Mouse (Mus musculus): Measurements from ENCODE around the gene Cacna1c.
A peak's percentile ranks its signal among the peaks of the same experiment; 100 is the strongest.

Cacna1c gene

DNA sequence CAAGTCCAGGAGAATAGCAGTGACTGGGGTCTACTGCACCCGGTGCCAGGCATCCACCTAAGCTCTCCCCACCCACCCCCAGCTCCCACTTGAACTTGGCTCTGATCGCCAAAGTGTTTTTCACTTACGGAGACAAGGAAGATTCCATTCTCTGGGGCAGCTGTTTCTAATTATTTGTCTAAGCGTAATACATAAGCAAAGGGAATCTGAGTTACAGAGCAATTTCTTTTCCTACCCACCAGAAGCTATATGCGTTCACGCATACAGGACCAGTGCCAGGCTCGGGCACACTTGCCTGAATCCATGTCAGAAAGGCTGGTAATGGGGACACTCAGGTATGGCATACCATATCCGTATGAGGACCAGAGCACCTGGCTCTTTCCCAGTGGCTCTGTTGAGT, 248.9 kb downstream of the Cacna1c start:
- DNase-seq: no peak

DNA sequence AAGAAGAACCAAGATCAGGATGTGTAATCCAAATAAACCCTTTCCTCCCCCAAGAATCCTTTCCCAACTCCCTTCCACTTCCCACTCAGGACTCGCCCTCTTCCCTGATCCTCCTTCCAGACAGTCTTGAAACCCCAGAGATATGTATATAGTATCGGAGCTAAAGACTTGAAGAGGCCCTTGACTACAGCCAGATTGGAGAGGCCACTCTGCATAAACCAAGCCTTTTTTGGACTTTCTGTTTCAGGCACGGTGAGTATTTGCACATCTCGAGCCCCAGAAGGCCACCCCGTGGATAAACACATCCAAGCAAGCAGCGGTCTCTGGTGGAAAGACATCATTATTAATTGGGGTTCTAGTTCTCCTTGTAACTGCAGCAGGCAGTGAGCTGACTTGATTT, 249.6 kb downstream of the Cacna1c start:
- DNase-seq: no peak

DNA sequence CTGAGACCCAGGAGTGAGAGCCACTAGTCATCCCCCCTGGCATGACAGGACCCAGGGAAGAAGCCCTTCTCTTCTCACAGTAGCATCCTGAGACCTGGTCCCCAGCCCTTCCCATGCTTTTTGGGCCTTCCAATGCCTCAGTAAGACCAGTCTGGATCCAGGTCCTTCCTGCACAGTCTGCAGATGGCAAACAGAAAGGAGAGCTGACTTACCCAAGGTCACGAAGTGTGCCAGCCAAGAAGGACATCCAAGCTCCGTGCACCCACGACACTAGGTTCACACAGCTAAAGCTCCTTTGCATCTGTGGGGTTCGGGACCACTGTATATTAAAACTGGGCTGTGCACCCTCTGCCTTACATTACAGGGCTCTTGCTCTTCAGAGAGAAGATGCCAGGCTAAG, 252.1 kb downstream of the Cacna1c start:
- DNase-seq: no peak

DNA sequence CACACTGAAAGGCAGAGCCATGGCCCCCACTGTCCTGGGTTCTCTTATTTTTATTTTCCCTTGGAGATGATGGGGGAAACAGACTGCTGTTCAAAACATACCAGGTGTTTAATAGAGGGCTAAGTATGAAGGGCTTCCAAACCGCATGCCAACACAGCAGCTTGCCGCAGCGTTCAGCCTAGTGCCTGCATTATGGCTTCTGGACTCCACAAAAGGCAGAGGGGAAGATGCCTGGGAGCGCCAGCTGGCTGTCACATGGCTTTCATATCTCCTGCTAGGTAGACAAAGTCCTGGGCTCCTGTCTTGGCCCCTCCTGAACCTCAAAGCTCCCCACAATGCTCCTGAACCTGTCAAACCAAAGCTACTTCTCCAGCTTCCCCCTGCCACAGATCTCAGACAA, 254.4 kb downstream of the Cacna1c start:
- DNase-seq: no peak

DNA sequence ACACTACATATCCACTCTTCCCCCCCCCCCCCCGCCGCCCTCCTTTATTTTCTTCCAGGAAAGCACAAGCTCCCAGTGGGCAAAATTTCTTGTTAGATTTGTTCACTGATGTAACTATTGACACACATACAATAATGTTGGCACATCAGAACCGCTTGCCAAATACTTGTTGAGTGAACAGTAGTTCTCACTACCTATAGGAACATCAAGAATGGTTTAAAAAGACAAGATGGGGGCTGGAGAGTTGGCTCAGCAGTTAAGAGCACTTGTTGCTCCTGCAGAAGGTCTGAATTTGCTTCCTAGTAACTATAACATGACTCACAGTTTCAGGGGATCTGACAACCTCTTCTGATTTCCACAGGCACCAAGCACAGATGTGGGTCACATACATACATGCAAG, 255.2 kb downstream of the Cacna1c start:
- DNase-seq: no peak

DNA sequence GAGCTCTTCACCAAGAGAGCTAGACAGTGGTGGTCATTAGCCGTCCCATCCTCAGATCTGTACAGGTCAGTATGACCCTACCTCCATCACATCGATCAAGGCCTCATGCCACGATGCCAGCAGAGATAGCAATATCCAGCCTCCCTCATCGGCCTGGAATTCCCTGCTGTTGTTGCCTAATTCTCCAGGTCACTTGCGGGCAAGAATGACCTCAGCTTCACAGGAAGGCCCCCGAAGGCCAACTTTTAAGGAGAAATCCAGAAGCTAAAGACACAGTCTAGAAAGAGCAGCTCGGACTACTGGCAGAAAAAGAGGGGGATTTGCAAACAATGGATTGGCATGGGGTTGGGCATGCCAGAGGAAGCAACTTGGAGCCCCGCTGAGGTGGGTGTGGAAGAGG, 256.6 kb downstream of the Cacna1c start:
- no peak for DNase-seq

DNA sequence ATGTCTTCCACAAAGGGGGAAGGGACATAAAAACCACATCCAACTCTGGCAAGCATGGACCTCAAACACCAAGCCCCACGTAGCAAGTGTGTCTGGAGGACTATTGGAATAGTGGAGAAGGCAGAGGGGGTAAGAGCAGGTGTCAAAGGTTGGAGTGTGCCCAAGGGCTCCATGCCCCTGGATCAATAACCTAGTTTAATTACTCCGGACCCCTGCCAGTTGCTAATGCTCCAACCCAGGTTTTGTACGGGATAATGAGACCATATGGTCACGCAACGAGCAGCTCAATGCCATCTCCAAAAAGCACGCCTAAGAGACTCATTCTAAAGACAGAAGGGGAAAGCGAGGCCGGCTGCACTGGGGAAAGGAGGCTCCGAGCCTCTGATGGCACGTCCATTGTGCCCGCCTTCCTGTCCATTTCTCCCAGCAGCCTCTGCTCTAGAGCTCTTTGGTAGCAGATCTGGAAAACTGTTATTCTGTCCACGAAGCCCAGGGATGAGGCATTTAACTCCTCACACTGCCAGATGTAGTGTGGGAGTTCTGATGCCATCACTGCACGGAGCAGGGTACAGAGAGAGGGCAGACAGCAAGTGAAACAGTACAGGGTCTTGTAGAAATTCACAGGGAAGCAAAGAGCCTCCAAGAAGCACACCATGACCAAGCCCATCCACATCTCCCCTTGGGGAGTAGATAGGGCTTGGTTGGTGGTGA, 257.7 kb downstream of the Cacna1c start:
- DNase-seq: no peak

DNA sequence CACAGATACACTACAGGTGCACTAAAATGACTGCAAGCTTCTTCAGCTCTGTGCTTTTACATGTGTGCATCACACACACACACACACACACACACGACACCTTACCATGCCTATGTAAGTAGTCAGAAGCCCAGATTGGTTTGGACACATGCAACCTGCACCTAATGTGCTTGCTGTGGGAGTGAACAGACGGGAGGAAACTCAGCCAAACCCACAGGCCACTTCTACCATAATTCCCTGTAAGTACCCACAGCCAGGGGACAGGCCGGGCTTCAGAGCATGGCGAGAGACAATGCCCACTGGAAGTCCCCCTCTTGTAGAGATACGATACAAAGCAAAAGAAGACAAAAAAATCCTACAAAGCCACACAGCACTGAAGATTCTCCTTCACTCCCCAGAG, 258.7 kb downstream of the Cacna1c start:
- DNase-seq: no peak

DNA sequence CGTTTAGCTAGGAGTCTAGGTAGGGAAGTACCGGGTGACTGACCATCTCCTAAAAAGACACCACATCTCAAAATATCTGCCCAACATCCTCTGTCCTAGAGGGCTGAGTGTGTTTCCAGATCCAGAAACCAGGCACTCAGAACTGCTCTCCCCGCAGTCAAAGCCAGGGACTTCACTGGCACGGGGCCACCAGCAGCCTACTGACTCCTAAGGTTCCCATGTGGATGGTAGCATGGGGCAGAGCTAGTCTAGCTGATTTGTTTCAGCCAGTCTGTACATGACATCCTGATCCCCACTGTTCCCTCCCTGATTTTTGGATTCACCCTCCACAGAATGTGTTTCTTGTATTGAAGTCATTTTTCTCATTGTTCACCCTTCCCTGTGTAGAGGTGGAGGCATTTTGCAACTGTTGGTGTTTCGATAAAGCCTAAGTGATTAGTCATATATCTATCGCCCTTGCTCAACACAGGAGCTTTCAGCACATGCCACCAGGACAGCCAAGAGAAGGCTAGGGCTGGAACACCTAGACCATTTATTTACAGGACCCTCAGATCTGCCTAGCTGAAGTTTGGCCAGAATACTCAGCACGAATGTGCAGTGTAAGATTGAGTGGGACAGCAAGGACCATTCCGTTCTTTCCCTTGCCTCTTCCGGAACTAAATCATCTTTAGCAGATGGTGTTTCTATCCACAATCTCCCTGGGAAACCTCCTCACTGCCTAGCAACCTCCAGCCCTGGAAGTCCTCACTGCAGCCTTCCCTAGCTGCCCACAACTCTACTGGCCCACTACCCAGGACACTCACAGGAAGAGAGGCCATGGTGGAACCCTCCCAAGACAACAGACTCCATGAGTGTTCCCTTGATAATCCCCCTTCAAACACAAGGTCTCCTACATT, 260.4 kb downstream of the Cacna1c start:
- DNase-seq: peak; percentile 48

DNA sequence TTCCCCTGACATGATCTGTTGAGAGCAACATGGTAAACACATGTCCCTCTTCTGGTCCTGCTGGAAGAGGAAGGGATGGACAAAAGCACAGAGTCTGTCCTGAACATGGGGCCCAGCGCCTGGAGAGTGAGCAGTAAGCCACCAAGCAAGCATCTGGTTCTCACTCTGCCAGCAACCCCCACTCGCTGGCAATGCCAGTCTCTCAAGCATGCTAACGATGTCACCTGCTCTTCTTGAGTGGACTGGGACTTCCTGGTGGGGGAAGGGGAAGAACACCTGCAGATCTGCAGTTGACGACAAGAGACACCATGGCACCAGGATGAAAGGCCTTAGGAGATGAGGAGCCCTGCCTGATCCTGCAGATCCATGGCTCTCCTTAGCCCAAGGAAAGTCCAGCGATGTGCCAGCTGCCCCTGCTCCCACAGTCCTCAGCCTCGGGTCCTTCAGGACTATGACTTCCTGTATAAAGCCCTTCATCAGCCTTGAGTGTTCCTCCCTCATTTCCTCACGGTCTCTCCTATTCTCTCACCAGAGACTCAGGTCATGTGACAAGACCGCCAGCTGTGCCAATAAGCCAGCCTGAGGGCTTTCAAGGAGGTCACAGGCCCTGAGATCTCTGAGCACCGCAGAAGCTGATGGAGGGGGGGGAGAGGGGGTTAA, 261.8 kb downstream of the Cacna1c start:
- DNase-seq: peak; percentile 53

DNA sequence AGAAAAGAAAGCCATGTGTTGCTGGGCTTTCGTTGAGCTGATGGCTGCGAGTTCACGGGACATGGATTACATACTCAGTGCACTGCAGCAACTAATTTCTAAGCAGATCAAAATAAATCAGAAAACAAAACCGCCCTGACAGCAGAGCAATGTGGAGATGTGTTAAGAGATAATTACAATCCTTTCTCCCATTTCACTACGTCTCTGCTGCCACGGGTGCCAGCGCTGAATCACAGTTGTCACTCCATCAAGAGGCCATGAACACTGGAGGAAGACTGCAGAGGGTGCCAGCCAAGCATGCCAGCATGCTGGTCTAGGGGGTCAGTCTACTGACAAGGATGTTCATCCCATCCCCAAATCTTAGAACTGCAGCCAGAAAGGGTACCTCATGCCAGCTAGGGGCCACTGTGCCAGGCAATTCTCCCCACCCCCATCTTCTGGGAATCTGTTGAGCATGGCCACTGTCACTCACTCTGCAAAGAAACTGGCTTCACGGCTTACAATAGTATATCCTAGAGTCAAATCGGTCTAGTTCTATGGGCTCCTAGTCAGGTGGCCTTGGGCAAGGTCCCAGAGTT, 263.1 kb downstream of the Cacna1c start:
- DNase-seq: no peak

DNA sequence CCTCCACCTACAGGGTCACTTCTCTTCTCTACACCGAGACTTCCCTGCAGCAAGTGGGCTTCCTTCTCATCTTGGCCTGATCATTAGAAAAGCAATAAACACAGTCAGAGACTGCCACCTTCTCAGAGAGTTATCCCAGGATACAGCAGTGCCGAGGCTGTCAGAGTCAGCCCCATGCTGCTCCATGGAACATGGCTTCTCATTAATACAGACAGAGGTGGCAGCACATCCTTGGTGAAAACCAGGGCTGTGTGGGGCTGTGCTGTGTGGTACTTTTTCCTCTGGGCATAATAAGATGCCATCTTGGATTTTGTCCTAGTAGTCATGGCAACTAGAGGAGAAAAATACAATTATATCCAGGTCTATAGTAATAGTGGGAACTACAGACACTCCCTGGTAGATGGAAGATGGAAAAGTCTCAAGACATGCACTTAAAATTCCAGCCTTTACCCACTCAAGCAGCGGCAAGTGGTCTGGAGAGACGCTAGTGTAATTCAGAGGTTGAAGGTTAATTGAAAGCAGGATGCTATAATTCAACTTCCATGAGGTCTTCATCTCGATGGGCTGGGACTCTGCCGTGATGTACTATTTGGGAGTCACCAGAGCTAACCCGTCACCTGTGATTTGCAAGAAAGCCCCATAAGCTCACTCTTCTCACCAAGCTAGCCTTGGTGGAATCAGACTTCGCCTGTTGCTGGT, 264.1 kb downstream of the Cacna1c start:
- no peak for DNase-seq

DNA sequence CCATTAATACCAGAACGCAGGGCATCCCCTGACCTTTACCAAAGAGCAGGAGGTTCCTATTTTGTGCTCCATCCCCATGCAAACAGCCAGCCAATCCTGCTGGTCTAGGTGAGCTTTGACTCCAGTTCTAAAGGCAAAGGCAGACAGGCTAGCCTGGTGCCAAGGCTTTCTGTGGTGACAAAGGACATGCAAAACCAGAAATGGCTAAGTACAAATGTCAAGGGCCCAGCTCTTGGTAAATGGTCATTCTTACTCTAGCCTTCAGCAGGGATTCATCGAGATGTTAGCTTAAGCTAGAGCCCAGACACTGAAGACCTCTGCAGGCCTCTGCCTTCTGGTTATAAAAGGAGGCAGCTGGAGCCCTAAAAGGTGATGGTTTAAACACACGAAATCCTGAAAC, 269.5 kb downstream of the Cacna1c start:
- no peak for DNase-seq

DNA sequence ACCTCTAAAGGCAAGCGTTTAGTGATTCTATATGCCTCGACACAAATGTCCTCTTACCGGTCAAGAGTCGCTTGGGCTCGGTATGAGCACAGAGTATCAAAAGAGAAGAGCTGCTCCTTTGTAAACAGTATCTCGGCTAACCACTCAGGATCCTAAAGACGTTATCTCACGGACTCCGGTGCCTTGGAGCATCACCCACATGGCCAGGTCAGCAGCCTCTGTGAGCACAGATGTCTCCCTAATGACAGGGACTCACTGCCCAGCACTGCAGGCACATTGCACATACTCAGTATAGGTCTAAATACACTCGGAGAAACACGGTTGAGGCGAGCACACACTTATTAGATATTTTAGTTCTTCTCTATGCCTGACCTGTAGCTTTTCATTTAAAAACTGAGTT, 271.8 kb downstream of the Cacna1c start:
- DNase-seq: no peak

DNA sequence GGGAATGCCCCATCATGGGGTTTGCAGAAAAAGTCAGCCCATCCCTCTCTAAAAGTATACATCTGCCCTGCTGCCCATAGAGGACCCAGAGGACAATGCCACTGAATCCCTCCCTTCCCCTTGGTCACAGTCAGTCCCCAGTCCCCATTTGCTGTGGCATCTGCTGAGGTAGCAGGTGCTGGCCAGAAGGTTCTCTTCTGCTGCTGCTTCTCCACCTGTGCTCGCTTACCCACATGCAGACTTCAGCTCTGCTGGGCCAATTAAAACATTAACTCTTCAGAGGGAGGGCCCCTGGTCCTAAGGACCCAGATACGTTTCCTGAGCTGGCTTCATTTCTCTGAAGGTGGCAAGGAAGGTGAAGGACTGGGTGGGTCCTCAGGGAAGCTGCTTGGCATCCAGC, 272.3 kb downstream of the Cacna1c start:
- DNase-seq: no peak

DNA sequence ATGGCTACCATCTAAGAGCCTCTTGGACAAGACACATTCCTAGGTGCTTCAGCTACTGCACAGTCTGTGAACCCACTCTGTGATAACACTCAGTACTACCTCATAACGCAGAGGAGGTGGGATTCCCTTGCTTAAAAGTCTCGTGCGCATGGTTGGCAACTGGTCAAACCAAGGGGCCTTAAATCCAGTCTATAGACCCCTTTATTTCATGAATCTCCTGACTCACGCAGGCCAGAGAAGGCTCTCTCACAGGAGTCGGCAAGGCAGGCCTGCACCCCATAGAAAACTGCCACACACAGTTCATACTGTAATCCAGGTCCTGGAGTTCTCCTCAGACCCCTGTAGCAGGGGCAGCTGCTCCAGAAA, 273.0 kb downstream of the Cacna1c start:
- no peak for DNase-seq

DNA sequence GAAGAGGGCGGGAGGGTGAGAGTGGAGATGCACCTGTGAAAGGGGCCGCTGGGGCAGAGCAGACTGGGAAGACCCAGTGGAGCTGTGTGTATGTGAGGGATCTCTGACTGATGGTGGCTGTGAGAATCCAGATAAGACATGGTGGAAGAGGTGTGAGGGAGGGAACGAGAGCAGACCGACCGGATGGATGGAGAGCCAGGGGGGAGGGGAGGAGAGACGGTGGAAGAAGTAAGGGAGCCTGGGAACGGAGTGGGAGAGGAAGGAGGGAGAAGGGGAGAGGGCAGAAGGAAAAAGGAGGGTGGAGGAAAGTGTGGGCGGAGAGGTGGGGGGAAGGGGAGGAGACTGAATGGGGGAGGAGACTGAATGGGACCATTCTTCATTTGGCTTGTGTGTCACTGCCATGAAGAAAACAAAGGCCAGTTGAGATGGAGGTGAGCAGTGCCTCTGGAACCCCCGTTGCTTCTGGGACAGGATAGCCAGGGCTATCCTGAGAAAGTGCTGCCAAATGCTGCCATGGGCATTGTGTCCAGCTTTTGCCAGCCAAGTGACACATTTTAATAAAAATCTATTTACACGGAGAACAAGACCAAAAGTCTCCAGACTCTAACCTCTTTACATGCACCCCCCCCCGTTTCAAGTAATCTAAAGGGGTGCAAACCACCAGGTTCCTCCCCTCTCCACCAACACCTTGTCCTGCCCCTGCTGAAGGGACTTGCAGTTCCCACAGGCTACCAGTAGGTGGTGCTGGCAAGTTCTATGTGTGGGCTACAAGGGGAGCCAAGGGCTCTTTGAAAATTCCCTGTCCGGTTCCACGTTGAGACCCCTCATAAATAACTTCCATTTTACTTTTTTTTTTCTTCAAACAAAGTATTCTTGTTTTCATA, 273.6 kb downstream of the Cacna1c start:
- peak; percentile 88 for DNase-seq

DNA sequence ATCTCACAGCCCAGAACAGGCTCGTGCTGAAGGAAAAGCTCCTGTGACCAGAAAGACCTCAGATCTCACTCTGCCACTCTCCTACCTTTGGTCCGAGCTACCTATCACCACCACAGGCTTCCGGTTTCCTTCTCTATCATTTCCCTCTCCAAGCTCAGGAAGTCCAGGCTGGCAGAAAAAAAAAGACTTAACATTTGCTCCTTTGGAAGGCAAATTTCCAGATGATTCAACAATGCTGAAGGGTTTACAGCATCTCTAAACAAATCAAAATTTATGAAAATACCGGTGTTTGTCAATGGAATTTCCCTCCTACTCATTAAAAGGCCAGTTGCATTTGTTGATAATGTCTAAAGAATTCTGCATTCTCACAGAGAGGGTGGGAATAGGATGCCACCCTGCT, 288.0 kb downstream of the Cacna1c start:
- DNase-seq: no peak

DNA sequence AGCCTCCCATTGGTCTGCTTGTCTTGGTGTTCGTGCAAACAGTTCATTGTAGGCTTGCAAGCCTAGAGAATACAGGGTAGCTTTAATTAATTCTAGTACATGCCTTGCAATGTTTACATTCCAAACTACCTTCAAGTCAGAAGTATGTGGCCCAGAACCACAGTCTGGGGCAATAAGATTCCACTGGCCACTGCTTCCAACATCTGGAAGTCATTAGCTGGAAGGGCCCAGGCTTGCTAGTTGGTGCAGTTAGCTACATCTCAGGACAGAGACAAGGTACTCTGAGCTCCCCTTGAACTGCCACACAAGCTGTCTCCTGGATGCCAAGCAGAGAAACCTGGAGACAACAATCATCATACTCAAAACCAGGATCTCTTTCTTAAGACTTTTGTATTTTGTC, 288.5 kb downstream of the Cacna1c start:
- no peak for DNase-seq

DNA sequence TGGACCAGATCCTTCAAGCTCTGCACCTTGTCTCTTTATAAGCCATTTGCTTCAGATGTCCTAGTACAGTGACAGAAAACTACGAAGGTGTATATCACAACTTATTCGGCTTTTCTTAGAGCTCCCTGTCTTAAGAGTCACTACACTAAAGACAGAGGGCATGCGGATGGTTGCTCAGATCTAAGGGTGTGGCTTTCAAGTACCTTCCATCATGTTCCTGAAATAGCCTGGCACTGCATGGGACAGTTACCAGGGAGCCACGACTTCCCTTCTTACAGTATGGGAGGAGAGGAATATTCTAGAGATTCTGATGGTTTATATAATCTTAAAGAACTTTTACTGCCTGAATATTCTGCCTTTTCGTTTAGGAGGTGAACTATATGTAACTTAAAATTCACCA, 289.3 kb downstream of the Cacna1c start:
- DNase-seq: no peak

DNA sequence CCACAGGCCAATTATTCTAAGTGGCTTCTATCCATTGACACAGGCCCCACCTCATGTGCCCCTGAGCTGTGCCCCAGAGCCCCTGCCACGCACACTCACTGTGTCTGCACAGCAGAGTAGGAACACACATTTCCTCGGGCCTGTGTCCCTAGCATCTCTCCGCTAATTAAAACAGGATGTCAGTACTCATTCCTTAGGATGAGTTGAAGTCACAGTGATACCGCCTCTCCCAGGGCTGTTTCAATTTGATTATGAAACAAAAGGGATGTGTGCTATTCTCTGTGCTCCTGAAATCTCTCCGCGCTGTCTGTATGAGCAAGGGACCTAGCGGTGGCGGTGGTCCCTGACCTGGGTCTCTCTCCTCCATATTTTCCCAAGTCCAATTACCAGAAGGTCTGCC, 296.5 kb downstream of the Cacna1c start:
- DNase-seq: no peak

DNA sequence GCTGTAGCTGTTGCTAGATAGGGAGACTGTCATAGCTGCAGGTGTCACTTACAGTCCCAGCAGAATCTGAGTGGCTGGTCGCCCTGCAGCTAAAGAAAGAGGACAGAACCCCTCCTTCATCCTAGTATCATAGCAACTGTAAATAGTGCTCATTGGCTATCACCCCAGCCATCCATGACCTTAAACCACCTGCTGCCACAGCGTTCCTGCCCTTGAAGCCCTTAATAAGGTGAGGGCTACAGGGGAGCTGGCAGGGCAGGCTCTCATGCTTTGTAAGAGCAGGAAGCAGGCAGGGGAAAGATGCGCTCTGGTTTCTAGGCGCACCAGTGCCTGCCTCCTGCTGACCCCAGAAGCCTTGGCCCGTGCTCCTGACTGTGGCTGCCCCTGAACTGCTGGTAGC, 299.1 kb downstream of the Cacna1c start:
- no peak for DNase-seq
